Mouse (Mus musculus): ENCODE measurements around the gene Igdcc4. TPM values are rescaled to one million over a fixed set of nuclear protein-coding genes. Genes with fewer than 3 reads are reported as not detected.

Gene Igdcc4
- total RNA-seq, 1 experiment: 8.8 TPM

GRCm38 (mm10) chr9:65084198-65084807 is 17.0 kb upstream of the Igdcc4 start:
- TF ChIP-seq ZC3H11A (IDR thresholded peaks at IDR 0.05; ENCODE audit: borderline replicate concordance, low read depth, low read length) (no peak), CHD2 (IDR thresholded peaks at IDR 0.05; ENCODE audit: low read depth, low read length) (no peak), HCFC1 (IDR thresholded peaks at IDR 0.05; ENCODE audit: borderline replicate concordance, insufficient read depth, low read length) (no peak)
- Histone ChIP-seq H3K4me1 (ENCODE audit: control insufficient read depth in 2 of 2, insufficient read depth in 2 of 2, low read length in 2 of 2, poor library complexity in 1 of 2) (peaks cover 0 to 12% of the 10 kb centered on the region in 2 experiments; a peak in 2 of 4 replicates), H3K36me3 (ENCODE audit: control insufficient read depth, insufficient read depth, low read length, poor library complexity, severe bottlenecking) (peaks cover 1% of the 10 kb centered on the region), H3K27ac (ENCODE audit: insufficient read depth, low read depth, low read length, poor library complexity, severe bottlenecking) (no peak overlapping the region), H3K4me3 (ENCODE audit: insufficient read depth in 1 of 2, low read depth in 1 of 2, low read length in 2 of 2, poor library complexity in 1 of 2, severe bottlenecking in 1 of 2) (no peak overlapping the region), H3K9ac (ENCODE audit: insufficient read depth, low read depth, low read length, poor library complexity, severe bottlenecking) (no peak overlapping the region), H3K9me3 (ENCODE audit: control insufficient read depth, insufficient read depth, low read depth, low read length) (no peaks in the 10 kb centered on the region)
- in situ Hi-C loops (cut with MboI; ENCODE audit: low sequenced_read_pairs in 2 of 2, unreplicated experiment in 2 of 2): no loop called here
- DNase-seq (ENCODE audit: low read depth, low spot score): no peak

- in situ Hi-C loops (cut with MboI; ENCODE audit: low sequenced_read_pairs in 2 of 2, unreplicated experiment in 2 of 2): no loop called here
- DNase-seq (ENCODE audit: low read depth, low spot score): no peak
- Histone ChIP-seq H3K9me3 (ENCODE audit: control insufficient read depth, insufficient read depth, low read depth, low read length) (no peaks in the 10 kb centered on the region), H3K9ac (ENCODE audit: insufficient read depth, low read depth, low read length, poor library complexity, severe bottlenecking) (no peak overlapping the region), H3K4me3 (ENCODE audit: insufficient read depth in 1 of 2, low read depth in 1 of 2, low read length in 2 of 2, poor library complexity in 1 of 2, severe bottlenecking in 1 of 2) (no peak overlapping the region), H3K36me3 (ENCODE audit: control insufficient read depth, insufficient read depth, low read length, poor library complexity, severe bottlenecking) (no peaks in the 10 kb centered on the region), H3K4me1 (ENCODE audit: control insufficient read depth in 2 of 2, insufficient read depth in 2 of 2, low read length in 2 of 2, poor library complexity in 1 of 2) (peaks cover 0 to 12% of the 10 kb centered on the region in 2 experiments; a peak in 2 of 4 replicates), H3K27ac (ENCODE audit: insufficient read depth, low read depth, low read length, poor library complexity, severe bottlenecking) (no peak overlapping the region)
- TF ChIP-seq ZNF384 (IDR thresholded peaks at IDR 0.05; ENCODE audit: low read depth, low read length) (no peak), CHD2 (IDR thresholded peaks at IDR 0.05; ENCODE audit: low read depth, low read length) (no peak), MAFK (IDR thresholded peaks at IDR 0.05; ENCODE audit: insufficient read depth, low read depth, low read length) (no peak), ZC3H11A (IDR thresholded peaks at IDR 0.05; ENCODE audit: borderline replicate concordance, low read depth, low read length) (no peak), HCFC1 (IDR thresholded peaks at IDR 0.05; ENCODE audit: borderline replicate concordance, insufficient read depth, low read length) (no peak)
Observed at GRCm38 (mm10) chr9:65085270-65085669, 16.0 kb upstream of the Igdcc4 start.

- Histone ChIP-seq H3K27ac (ENCODE audit: insufficient read depth, low read depth, low read length, poor library complexity, severe bottlenecking) (no peak overlapping the region), H3K9ac (ENCODE audit: insufficient read depth, low read depth, low read length, poor library complexity, severe bottlenecking) (no peak overlapping the region), H3K9me3 (ENCODE audit: control insufficient read depth, insufficient read depth, low read depth, low read length) (no peaks in the 10 kb centered on the region), H3K4me3 (ENCODE audit: insufficient read depth in 1 of 2, low read depth in 1 of 2, low read length in 2 of 2, poor library complexity in 1 of 2, severe bottlenecking in 1 of 2) (no peak overlapping the region), H3K36me3 (ENCODE audit: control insufficient read depth, insufficient read depth, low read length, poor library complexity, severe bottlenecking) (no peaks in the 10 kb centered on the region), H3K4me1 (ENCODE audit: control insufficient read depth in 2 of 2, insufficient read depth in 2 of 2, low read length in 2 of 2, poor library complexity in 1 of 2) (peaks cover 0 to 12% of the 10 kb centered on the region in 2 experiments; a peak in 2 of 4 replicates)
- TF ChIP-seq CHD2 (IDR thresholded peaks at IDR 0.05; ENCODE audit: low read depth, low read length): no peak
- DNase-seq (ENCODE audit: low read depth, low spot score): no peak
- in situ Hi-C loops (cut with MboI; ENCODE audit: low sequenced_read_pairs in 2 of 2, unreplicated experiment in 2 of 2): no loop called here
Observed at GRCm38 (mm10) chr9:65086801-65087200, 14.5 kb upstream of the Igdcc4 start.

- in situ Hi-C loops (cut with MboI; ENCODE audit: low sequenced_read_pairs in 2 of 2, unreplicated experiment in 2 of 2): no loop called here
- Histone ChIP-seq H3K27ac (ENCODE audit: insufficient read depth, low read depth, low read length, poor library complexity, severe bottlenecking) (no peak overlapping the region), H3K4me1 (ENCODE audit: control insufficient read depth in 2 of 2, insufficient read depth in 2 of 2, low read length in 2 of 2, poor library complexity in 1 of 2) (peaks cover 0 to 12% of the 10 kb centered on the region in 2 experiments; a peak in 2 of 4 replicates), H3K36me3 (ENCODE audit: control insufficient read depth, insufficient read depth, low read length, poor library complexity, severe bottlenecking) (no peaks in the 10 kb centered on the region), H3K9ac (ENCODE audit: insufficient read depth, low read depth, low read length, poor library complexity, severe bottlenecking) (no peak overlapping the region), H3K4me3 (ENCODE audit: insufficient read depth in 1 of 2, low read depth in 1 of 2, low read length in 2 of 2, poor library complexity in 1 of 2, severe bottlenecking in 1 of 2) (no peak overlapping the region), H3K9me3 (ENCODE audit: control insufficient read depth, insufficient read depth, low read depth, low read length) (no peaks in the 10 kb centered on the region)
- TF ChIP-seq HCFC1 (IDR thresholded peaks at IDR 0.05; ENCODE audit: borderline replicate concordance, insufficient read depth, low read length) (no peak), CHD2 (IDR thresholded peaks at IDR 0.05; ENCODE audit: low read depth, low read length) (no peak), MAFK (IDR thresholded peaks at IDR 0.05; ENCODE audit: insufficient read depth, low read depth, low read length) (no peak), ZC3H11A (IDR thresholded peaks at IDR 0.05; ENCODE audit: borderline replicate concordance, low read depth, low read length) (no peak), ZNF384 (IDR thresholded peaks at IDR 0.05; ENCODE audit: low read depth, low read length) (no peak)
- no peak for DNase-seq (ENCODE audit: low read depth, low spot score)
Observed at GRCm38 (mm10) chr9:65087490-65087889, 13.8 kb upstream of the Igdcc4 start.

- in situ Hi-C loops (cut with MboI; ENCODE audit: low sequenced_read_pairs in 2 of 2, unreplicated experiment in 2 of 2): no loop called here
- DNase-seq (ENCODE audit: low read depth, low spot score): no peak
- TF ChIP-seq ZC3H11A (IDR thresholded peaks at IDR 0.05; ENCODE audit: borderline replicate concordance, low read depth, low read length): no peak
Observed at GRCm38 (mm10) chr9:65094237-65094636, 7.0 kb upstream of the Igdcc4 start.

More at GRCm38 (mm10) chr9:65094237-65094636, 7.0 kb upstream of the Igdcc4 start:
- no peak overlapping the region for H3K4me3 ChIP-seq (ENCODE audit: insufficient read depth in 1 of 2, low read depth in 1 of 2, low read length in 2 of 2, poor library complexity in 1 of 2, severe bottlenecking in 1 of 2)
- no peak overlapping the region for H3K27ac ChIP-seq (ENCODE audit: insufficient read depth, low read depth, low read length, poor library complexity, severe bottlenecking)
- H3K9me3 ChIP-seq (ENCODE audit: control insufficient read depth, insufficient read depth, low read depth, low read length): no peaks in the 10 kb centered on the region
- H3K9ac ChIP-seq (ENCODE audit: insufficient read depth, low read depth, low read length, poor library complexity, severe bottlenecking): no peak overlapping the region; the same call in 1 of the 2 replicates
- H3K36me3 ChIP-seq (ENCODE audit: control insufficient read depth, insufficient read depth, low read length, poor library complexity, severe bottlenecking): no peaks in the 10 kb centered on the region
- H3K4me1 ChIP-seq (ENCODE audit: control insufficient read depth in 2 of 2, insufficient read depth in 2 of 2, low read length in 2 of 2, poor library complexity in 1 of 2): peaks cover 2 to 9% of the 10 kb centered on the region in 2 experiments; a peak in 1 of 4 replicates
